ENCODE assay signal across 8 mouse cellular contexts in the genomic region with DNA sequence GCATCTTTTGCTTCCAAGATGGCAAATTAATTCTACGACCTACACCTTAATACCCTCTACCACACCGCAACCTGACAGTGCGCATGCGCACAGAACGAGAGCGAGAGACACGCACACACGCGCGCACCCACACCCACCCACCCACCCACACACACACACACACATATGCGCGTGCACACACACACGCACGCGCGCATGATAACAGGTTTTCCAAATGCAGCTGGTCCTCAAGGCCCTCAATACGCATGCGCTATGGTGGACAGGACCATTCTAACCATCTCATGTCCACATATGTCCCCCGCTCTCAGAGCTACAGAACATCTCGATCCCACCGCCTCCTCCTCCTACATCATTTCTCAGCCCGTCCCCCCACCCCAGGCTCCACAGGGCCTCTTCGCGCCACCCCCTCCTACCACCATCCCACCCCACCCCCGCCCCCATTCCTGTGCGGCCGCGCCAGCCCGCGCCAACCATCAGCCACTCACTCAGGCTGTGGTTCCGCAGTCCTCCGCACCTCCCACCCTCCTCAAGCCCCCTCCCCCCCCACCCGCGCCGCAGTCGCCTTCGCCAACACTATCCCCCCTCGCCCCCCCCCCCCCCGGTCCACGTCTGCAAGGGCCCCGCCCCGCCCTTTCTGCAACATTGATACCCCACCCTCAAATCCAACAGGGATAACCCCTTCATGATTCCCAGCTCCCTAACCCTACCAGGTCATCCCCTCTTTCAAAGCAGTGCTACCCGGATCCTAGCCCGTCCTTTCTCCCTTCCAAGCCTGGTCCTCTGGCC. TPM values are rescaled to one million over a fixed set of nuclear protein-coding genes. Genes with fewer than 3 reads are reported as not detected.
A peak's percentile ranks its signal among the peaks of the same experiment; 100 is the strongest.
DNase-seq lines count a peak whose midpoint lies in the region; ATAC-seq lines count a peak whose summit lies in the region.

No protein-coding gene starts in this region.

- ATAC-seq in kidney, embryonic 16.5 days (ENCODE audit: low FRiP score, low TSS enrichment), result peak; percentile 73
- 0 out of 2 replicates have a peak, but pooled peaks have one; percentile 13 for ATAC-seq in heart, embryonic 14.5 days (ENCODE audit: insufficient number of reproducible peaks, insufficient read depth, low FRiP score, low read depth)
- ATAC-seq in neural tube, embryonic 13.5 days (ENCODE audit: low read depth), result peak; percentile 78

- H3K27me3 ChIP-seq in kidney, embryonic 16.5 days (ENCODE audit: insufficient read depth, low read length), result peaks cover 15% of the 10 kb centered on the region; the same call in 1 of the 2 replicates
- no peaks in the 10 kb centered on the region for H3K27me3 ChIP-seq in heart, embryonic 14.5 days (ENCODE audit: control insufficient read depth, insufficient read depth, low read length)
- peaks cover 8% of the 10 kb centered on the region; the same call in 1 of the 2 replicates for H3K27me3 ChIP-seq in neural tube, embryonic 13.5 days

- intact Hi-C loops in left cerebral cortex, postnatal 25 days (cut with DNase I), result loop anchor here (5.0 to 10.0 kb wide), 4 partner anchors 69 to 688 kb away; a partner anchor contains a TSS

- 0 out of 2 replicates have a peak, but pooled peaks cover 4% of the 10 kb centered on the region for H3K36me3 ChIP-seq in kidney, embryonic 16.5 days (ENCODE audit: insufficient read depth, low read length)
- H3K36me3 ChIP-seq in heart, embryonic 14.5 days (ENCODE audit: control insufficient read depth, insufficient read depth, low read length), result peaks cover 29% of the 10 kb centered on the region; the same call in 1 of the 2 replicates
- H3K36me3 ChIP-seq in neural tube, embryonic 13.5 days, result peaks cover 31% of the 10 kb centered on the region

- peak overlapping the region; percentile 57 for H3K4me3 ChIP-seq in kidney, embryonic 16.5 days (ENCODE audit: low read length)
- peak overlapping the region; percentile 54 to 66 for H3K4me3 ChIP-seq in heart, embryonic 14.5 days (ENCODE audit: control insufficient read depth in 1 of 2, insufficient read depth in 1 of 2, low read depth in 1 of 2, low read length in 2 of 2)
- H3K4me3 ChIP-seq in neural tube, embryonic 13.5 days, result peak overlapping the region; percentile 58

- DNase-seq in kidney, adult 18-20 months, result no peak
- peak; percentile 70 to 73 for DNase-seq in cerebellum, postnatal 10 days
- DNase-seq in left cerebral cortex, postnatal 25 days (ENCODE audit: low spot score in 2 of 2), result peak; percentile 37 to 65
- no peak for DNase-seq in gastrocnemius, postnatal 25 days
- no peak for DNase-seq in urinary bladder, postnatal 4 days (ENCODE audit: low spot score in 2 of 2)

- H3K9me3 ChIP-seq in kidney, embryonic 16.5 days (ENCODE audit: low read length), result no peaks in the 10 kb centered on the region
- H3K9me3 ChIP-seq in heart, embryonic 14.5 days (ENCODE audit: control insufficient read depth, low read length), result no peaks in the 10 kb centered on the region
- no peaks in the 10 kb centered on the region for H3K9me3 ChIP-seq in neural tube, embryonic 13.5 days

- H3K4me1 ChIP-seq in kidney, embryonic 16.5 days (ENCODE audit: insufficient read depth, low read length), result no peaks in the 10 kb centered on the region
- H3K4me1 ChIP-seq in heart, embryonic 14.5 days (ENCODE audit: control insufficient read depth in 2 of 2, insufficient read depth in 2 of 2, low read length in 2 of 2), result no peaks in the 10 kb centered on the region
- peaks cover 6% of the 10 kb centered on the region; the same call in 1 of the 2 replicates for H3K4me1 ChIP-seq in neural tube, embryonic 13.5 days (replicated peaks)

- peak overlapping the region; percentile 67 for H3K9ac ChIP-seq in kidney, embryonic 16.5 days (replicated peaks; ENCODE audit: low read length)
- peak overlapping the region; percentile 70 for H3K9ac ChIP-seq in heart, embryonic 14.5 days (ENCODE audit: low read length)
- H3K9ac ChIP-seq in neural tube, embryonic 13.5 days, result peak overlapping the region; percentile 76

- no peak overlapping the region for H3K27ac ChIP-seq in kidney, embryonic 16.5 days (ENCODE audit: low read length)
- no peak overlapping the region for H3K27ac ChIP-seq in heart, embryonic 14.5 days (replicated peaks in 1 of 2; ENCODE audit: control insufficient read depth in 1 of 2, insufficient read depth in 1 of 2, low read depth in 2 of 2, low read length in 2 of 2)
- H3K27ac ChIP-seq in neural tube, embryonic 13.5 days (replicated peaks), result peak overlapping the region; percentile 81

- WGBS in kidney, embryonic 16.5 days, result 49% methylated on average over 28 of the region's 44 CpGs
- 40% methylated on average over 34 of the region's 44 CpGs for WGBS in heart, embryonic 14.5 days
- WGBS in neural tube, embryonic 13.5 days, result 32% methylated on average over 31 of the region's 44 CpGs

- H3K4me2 ChIP-seq in kidney, embryonic 16.5 days (replicated peaks; ENCODE audit: low read depth, low read length), result peak overlapping the region; percentile 59
- H3K4me2 ChIP-seq in heart, embryonic 14.5 days (ENCODE audit: low read length), result peak overlapping the region; percentile 65
- H3K4me2 ChIP-seq in neural tube, embryonic 13.5 days, result peak overlapping the region; percentile 48

RNA-seq across cellular contexts. Expression of a gene that starts 1.1 kb away (rescaled TPM):
- 21.4 and 22.8 TPM in 2 replicates for polyA plus RNA-seq in kidney, embryonic 16.5 days (2015; fragmentation: Nextera tagmentation; extraction: Ambion mirVana)
- 21.9 and 23.5 TPM in 2 replicates for polyA plus RNA-seq in heart, embryonic 14.5 days (2014; fragmentation: Nextera tagmentation; extraction: Ambion mirVana)
- total RNA-seq in left cerebral cortex, postnatal 25 days (2021), result 100 to 1,000 TPM; 143 to 154 TPM
- 57.2 and 58.9 TPM in 2 replicates for polyA plus RNA-seq in neural tube, embryonic 13.5 days (2015; fragmentation: Nextera tagmentation; extraction: Ambion mirVana)
- under 1 TPM; 0.36 to 0.59 TPM for total RNA-seq in gastrocnemius, postnatal 25 days (2021)

Comparison
In these comparisons a context has a peak if more than half of its experiments do, and no peak if none do; other contexts are left out.
1. ATAC-seq: peak in every context shown above with its lines; median percentile 78 in neural tube, embryonic 13.5 days; 73 in kidney, embryonic 16.5 days; 13 in heart, embryonic 14.5 days.
2. DNase-seq: peak in cerebellum, postnatal 10 days (2 of 2) and left cerebral cortex, postnatal 25 days (2 of 2); none in kidney, adult 18-20 months (single experiment), gastrocnemius, postnatal 25 days (single experiment) and urinary bladder, postnatal 4 days (0 of 2).
3. Peak in every context shown above with its lines, with median percentiles within 50 percentile points of each other: H3K4me2 ChIP-seq, H3K4me3 ChIP-seq and H3K9ac ChIP-seq.